Mouse (Mus musculus) bone marrow, adult 2 months (tissue): ENCODE data around the gene Nfkbil1.

Experiments used
- CTCF ChIP-seq: fragments of 200-500 bp; IDR thresholded peaks from 2 replicates; pipeline ENCODE4 v1.5.1; 2011; ENCODE audit warnings: low read length, control low read depth; ENCODE audit not compliant: control insufficient read depth, insufficient read depth
- POLR2A ChIP-seq: fragments of 200-500 bp; IDR thresholded peaks from 2 replicates; pipeline ENCODE4 v1.6.1; 2011; ENCODE audit warnings: low read depth, mild to moderate bottlenecking, control low read depth, low read length, borderline replicate concordance; ENCODE audit not compliant: control insufficient read depth

DNA sequence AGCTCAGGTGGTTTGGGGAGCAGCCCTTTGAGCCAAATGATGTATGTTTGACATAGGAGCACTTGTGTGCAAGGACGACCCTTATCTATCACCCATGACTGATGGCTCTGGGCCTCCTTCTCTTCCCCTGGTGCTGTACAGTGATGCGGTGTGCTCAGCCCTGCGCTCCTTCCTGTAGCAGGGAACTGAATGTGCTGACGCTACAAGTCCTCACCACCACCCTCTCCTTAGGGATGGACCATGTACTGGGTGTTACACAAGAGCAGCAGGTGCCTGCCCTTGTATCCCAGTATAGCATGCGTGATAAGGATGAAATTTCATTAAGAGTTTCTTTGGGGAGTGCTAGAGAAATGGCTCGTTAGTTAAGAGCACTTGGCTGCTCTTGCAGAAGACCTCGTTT lies 11.6 kb upstream of the Nfkbil1 start:
- TF ChIP-seq CTCF = no peak
- TF ChIP-seq POLR2A = no peak
